Mouse (Mus musculus) liver, embryonic 16.5 days (tissue): ENCODE measurements at regions not wholly inside any gene's neighbourhood (a gene's known extent, or its start where the extent isn't known, plus 50 kb on each side); places are given as distances from the start of the nearest gene placed in this dataset.

Source experiments
- ATAC-seq: fragments of 200-750 bp; cut with Nextera tagmentation; 2 replicates; pipeline ENCODE4 v1.8.0; 2017; ENCODE audit warnings: low read depth, mild to moderate bottlenecking, moderate number of reproducible peaks, moderate library complexity
- H3K27ac ChIP-seq: fragments of 300-500 bp; sonication (generic); 2 replicates; pipeline ENCODE4 v1.5.1; 2014; ENCODE audit warnings: mild to moderate bottlenecking, low read length
- H3K27me3 ChIP-seq: fragments of 300-500 bp; sonication (generic); 2 replicates; pipeline ENCODE4 v1.6.1; 2014; ENCODE audit warnings: low read depth, low read length, mixed read lengths; ENCODE audit not compliant: control insufficient read depth, insufficient read depth
- H3K36me3 ChIP-seq: fragments of 300-500 bp; sonication (generic); 2 replicates; pipeline ENCODE4 v1.6.1; 2014; ENCODE audit warnings: mild to moderate bottlenecking; ENCODE audit not compliant: control insufficient read depth, insufficient read depth
- H3K4me1 ChIP-seq: fragments of 300-500 bp; sonication (generic); 2 replicates; pipeline ENCODE4 v1.6.1; 2014; ENCODE audit warnings: low read depth, low read length, mixed read lengths; ENCODE audit not compliant: control insufficient read depth
- H3K4me2 ChIP-seq: fragments of 300-500 bp; sonication (generic); 2 replicates; pipeline ENCODE4 v1.6.1; 2014; ENCODE audit warnings: low read depth, low read length, mixed read lengths
- H3K4me3 ChIP-seq: fragments of 300-500 bp; sonication (generic); 2 replicates; pipeline ENCODE4 v1.5.1; 2014; ENCODE audit warnings: low read depth, mild to moderate bottlenecking, low read length
- H3K9ac ChIP-seq: fragments of 300-500 bp; sonication (generic); 2 replicates; pipeline ENCODE4 v1.6.1; 2014; ENCODE audit warnings: low read depth, low read length
- H3K9me3 ChIP-seq: fragments of 300-500 bp; sonication (generic); replicated peaks from 2 replicates; pipeline ENCODE4 v1.6.1; 2016; ENCODE audit warnings: low read length; ENCODE audit not compliant: control insufficient read depth
- WGBS: fragments of 180-500 bp; shearing (Covaris S2); extraction: QIAGEN DNeasy Blood & Tissue Kit; methylation state at CpG from one replicate; pipeline ENCODE4 v1.1.7; 2014; ENCODE audit not compliant: insufficient replicate concordance; 5-methylcytosine and 5-hydroxymethylcytosine counted together

GRCm38 (mm10) chr9:47076946-47077345 is 78.4 kb downstream of the Gm4791 start:
- ATAC-seq = no peak
- H3K9ac ChIP-seq = no peak overlapping the region
- H3K4me3 ChIP-seq = no peak overlapping the region
- H3K36me3 ChIP-seq = no peaks in the 10 kb centered on the region
- H3K9me3 ChIP-seq = no peaks in the 10 kb centered on the region
- no peaks in the 10 kb centered on the region for H3K27me3 ChIP-seq
- WGBS = 31% methylated on average over 6 of the region's 6 CpGs
- no peak overlapping the region for H3K4me2 ChIP-seq
- H3K27ac ChIP-seq = no peak overlapping the region
- no peaks in the 10 kb centered on the region for H3K4me1 ChIP-seq

- H3K4me1 ChIP-seq = no peaks in the 10 kb centered on the region
- no peaks in the 10 kb centered on the region for H3K36me3 ChIP-seq
- no peak overlapping the region for H3K4me2 ChIP-seq
- WGBS = 31% methylated on average over 2 of the region's 2 CpGs
- ATAC-seq = no peak
- H3K27ac ChIP-seq = no peak overlapping the region
- no peak overlapping the region for H3K4me3 ChIP-seq
- no peaks in the 10 kb centered on the region for H3K9me3 ChIP-seq
- no peak overlapping the region for H3K9ac ChIP-seq
- H3K27me3 ChIP-seq = no peaks in the 10 kb centered on the region
Observed at GRCm38 (mm10) chr9:47077416-47077815, 78.9 kb downstream of the Gm4791 start.

GRCm38 (mm10) chr9:47077945-47078344 is 79.4 kb downstream of the Gm4791 start:
- Histone ChIP-seq H3K27me3 (no peaks in the 10 kb centered on the region), H3K4me3 (no peak overlapping the region), H3K36me3 (no peaks in the 10 kb centered on the region), H3K4me1 (no peaks in the 10 kb centered on the region), H3K27ac (no peak overlapping the region), H3K9me3 (no peaks in the 10 kb centered on the region), H3K4me2 (no peak overlapping the region), H3K9ac (no peak overlapping the region)
- no peak for ATAC-seq
- 57% methylated on average over 3 of the region's 3 CpGs for WGBS

- Histone ChIP-seq H3K4me2 (no peak overlapping the region), H3K9ac (no peak overlapping the region), H3K27me3 (no peaks in the 10 kb centered on the region), H3K4me1 (no peaks in the 10 kb centered on the region), H3K36me3 (no peaks in the 10 kb centered on the region), H3K27ac (no peak overlapping the region), H3K9me3 (no peaks in the 10 kb centered on the region), H3K4me3 (no peak overlapping the region)
- WGBS = 78% methylated on average over 6 of the region's 6 CpGs
- no peak for ATAC-seq
Observed at GRCm38 (mm10) chr9:47081407-47081806, 82.9 kb downstream of the Gm4791 start.

GRCm38 (mm10) chr9:47091796-47092195 is 93.3 kb downstream of the Gm4791 start:
- 60% methylated on average over 10 of the region's 10 CpGs for WGBS
- Histone ChIP-seq H3K9ac (no peak overlapping the region), H3K36me3 (no peaks in the 10 kb centered on the region), H3K9me3 (no peaks in the 10 kb centered on the region), H3K4me2 (no peak overlapping the region), H3K27ac (no peak overlapping the region), H3K4me1 (no peaks in the 10 kb centered on the region), H3K27me3 (no peaks in the 10 kb centered on the region), H3K4me3 (no peak overlapping the region)
- no peak for ATAC-seq

GRCm38 (mm10) chr9:47095656-47096055 is 97.1 kb downstream of the Gm4791 start:
- no peaks in the 10 kb centered on the region for H3K4me1 ChIP-seq
- no peaks in the 10 kb centered on the region for H3K36me3 ChIP-seq
- H3K9me3 ChIP-seq = no peaks in the 10 kb centered on the region
- ATAC-seq = no peak
- H3K27me3 ChIP-seq = no peaks in the 10 kb centered on the region
- H3K9ac ChIP-seq = no peak overlapping the region
- 76% methylated on average over 4 of the region's 4 CpGs for WGBS
- H3K4me2 ChIP-seq = no peak overlapping the region
- H3K27ac ChIP-seq = no peak overlapping the region
- H3K4me3 ChIP-seq = no peak overlapping the region

GRCm38 (mm10) chr9:47103316-47103715 is 104.8 kb downstream of the Gm4791 start:
- no peaks in the 10 kb centered on the region for H3K36me3 ChIP-seq
- no peak overlapping the region for H3K4me2 ChIP-seq
- no peaks in the 10 kb centered on the region for H3K27me3 ChIP-seq
- no peak overlapping the region for H3K27ac ChIP-seq
- whole genome bisulfite sequencing = 47% methylated on average over 3 of the region's 3 CpGs
- no peak overlapping the region for H3K4me3 ChIP-seq
- ATAC-seq = no peak
- H3K9ac ChIP-seq = no peak overlapping the region
- H3K4me1 ChIP-seq = no peaks in the 10 kb centered on the region
- no peaks in the 10 kb centered on the region for H3K9me3 ChIP-seq

- no peak for ATAC-seq
- Histone ChIP-seq H3K4me2 (no peak overlapping the region), H3K9me3 (no peaks in the 10 kb centered on the region), H3K36me3 (no peaks in the 10 kb centered on the region), H3K27me3 (no peaks in the 10 kb centered on the region), H3K27ac (no peak overlapping the region), H3K9ac (no peak overlapping the region), H3K4me1 (no peaks in the 10 kb centered on the region), H3K4me3 (no peak overlapping the region)
- 76% methylated on average over 5 of the region's 5 CpGs for WGBS
Observed at GRCm38 (mm10) chr9:47103966-47104365, 105.4 kb downstream of the Gm4791 start.

GRCm38 (mm10) chr9:47108096-47108495 is 109.6 kb downstream of the Gm4791 start:
- Histone ChIP-seq H3K27me3 (no peaks in the 10 kb centered on the region), H3K4me1 (no peaks in the 10 kb centered on the region), H3K36me3 (no peaks in the 10 kb centered on the region), H3K9ac (no peak overlapping the region), H3K4me3 (no peak overlapping the region), H3K4me2 (no peak overlapping the region), H3K9me3 (no peaks in the 10 kb centered on the region), H3K27ac (no peak overlapping the region)
- ATAC-seq = no peak
- WGBS = 47% methylated on average over 5 of the region's 5 CpGs

GRCm38 (mm10) chr9:47119253-47119652 is 120.7 kb downstream of the Gm4791 start:
- Histone ChIP-seq H3K4me1 (no peaks in the 10 kb centered on the region), H3K9me3 (no peaks in the 10 kb centered on the region), H3K27ac (no peak overlapping the region), H3K4me2 (no peak overlapping the region), H3K9ac (no peak overlapping the region), H3K4me3 (no peak overlapping the region), H3K27me3 (no peaks in the 10 kb centered on the region), H3K36me3 (no peaks in the 10 kb centered on the region)
- no peak for ATAC-seq
- WGBS = 54% methylated on average over 8 of the region's 8 CpGs
